Mouse (Mus musculus) stomach, embryonic 14.5 days (tissue): ENCODE data around the gene Tns1. TPM values are rescaled to one million over a fixed set of nuclear protein-coding genes. Genes with fewer than 3 reads are reported as not detected.

Experiments used
- ATAC-seq: fragments of 200-750 bp; cut with Nextera tagmentation; 2 replicates; pipeline ENCODE4 v1.8.0; 2017; ENCODE audit warnings: low read depth, moderate TSS enrichment; ENCODE audit not compliant: insufficient number of reproducible peaks, insufficient read depth, low FRiP score
- H3K27ac ChIP-seq: fragments of 300-500 bp; sonication (generic); 2 replicates; pipeline ENCODE4 v1.5.1; 2014; ENCODE audit warnings: mild to moderate bottlenecking, low read length, moderate library complexity, mixed read lengths
- H3K27me3 ChIP-seq: fragments of 300-500 bp; sonication (generic); 2 replicates; pipeline ENCODE4 v1.6.1; 2014; ENCODE audit warnings: low read length, control low read depth, mixed read lengths; ENCODE audit not compliant: control insufficient read depth, insufficient read depth
- H3K36me3 ChIP-seq: fragments of 300-500 bp; sonication (generic); 2 replicates; pipeline ENCODE4 v1.6.1; 2014; ENCODE audit warnings: mild to moderate bottlenecking, control low read depth, low read length, moderate library complexity, mixed read lengths; ENCODE audit not compliant: control insufficient read depth, insufficient read depth
- H3K4me1 ChIP-seq: fragments of 300-500 bp; sonication (generic); 2 replicates; pipeline ENCODE4 v1.6.1; 2014; ENCODE audit warnings: low read length, control low read depth, mixed read lengths; ENCODE audit not compliant: control insufficient read depth, insufficient read depth
- H3K4me2 ChIP-seq: fragments of 300-500 bp; sonication (generic); replicated peaks from 2 replicates; pipeline ENCODE4 v1.6.1; 2014; ENCODE audit warnings: low read depth, low read length, control low read depth
- H3K4me3 ChIP-seq: fragments of 300-500 bp; sonication (generic); 2 replicates; pipeline ENCODE4 v1.5.1; 2014; ENCODE audit warnings: low read depth, low read length, control low read depth
- H3K9ac ChIP-seq: fragments of 300-500 bp; sonication (generic); replicated peaks from 2 replicates; pipeline ENCODE4 v1.6.1; 2014; ENCODE audit warnings: low read depth, mild to moderate bottlenecking, control low read depth, low read length, moderate library complexity, mixed read lengths
- H3K9me3 ChIP-seq: fragments of 300-500 bp; sonication (generic); 2 replicates; pipeline ENCODE4 v1.6.1; 2016; ENCODE audit warnings: low read depth, low read length, control low read depth; ENCODE audit not compliant: control insufficient read depth
- WGBS: fragments of 180-500 bp; shearing (Covaris S2); extraction: QIAGEN DNeasy Blood & Tissue Kit; methylation state at CpG from one replicate; pipeline ENCODE4 v1.1.7; 2014; 5-methylcytosine and 5-hydroxymethylcytosine counted together
- polyA plus RNA-seq: library from polyadenylated mRNA; unstranded; fragments of >200 nt; fragmentation: Nextera tagmentation; extraction: Ambion mirVana; gene quantifications from 2 replicates; pipeline ENCODE4 v1.2.1, GENCODE M21; 2014

Gene Tns1
- polyA plus RNA-seq, 1 experiment from 2014 or later: 35.3 TPM

GRCm38 (mm10) chr1:74099001-74099435, 25.2 kb downstream of the Tns1 start:
- Histone ChIP-seq H3K9ac (peak overlapping the region; percentile 48), H3K27ac (peak overlapping the region; percentile 48; the same call in 1 of the 2 replicates), H3K36me3 (no peaks in the 10 kb centered on the region), H3K27me3 (peaks cover 15% of the 10 kb centered on the region; the same call in 1 of the 2 replicates), H3K4me2 (peak overlapping the region; percentile 96), H3K4me3 (peak overlapping the region; percentile 51), H3K4me1 (peaks cover 28% of the 10 kb centered on the region), H3K9me3 (no peaks in the 10 kb centered on the region)
- 0 out of 2 replicates have a peak, but pooled peaks have one; percentile 35 for ATAC-seq
- WGBS: under 1% methylated on average over 13 of the region's 14 CpGs

- peaks cover 21% of the 10 kb centered on the region for H3K4me1 ChIP-seq
- H3K4me2 ChIP-seq: peak overlapping the region; percentile 96
- ATAC-seq: peak; percentile 30
- peak overlapping the region; percentile 48 for H3K9ac ChIP-seq
- H3K9me3 ChIP-seq: no peaks in the 10 kb centered on the region
- H3K36me3 ChIP-seq: no peaks in the 10 kb centered on the region
- peak overlapping the region; percentile 51 for H3K4me3 ChIP-seq
- peak overlapping the region; percentile 48; the same call in 1 of the 2 replicates for H3K27ac ChIP-seq
- peaks cover 15% of the 10 kb centered on the region; the same call in 1 of the 2 replicates for H3K27me3 ChIP-seq
- under 1% methylated on average over 58 of the region's 58 CpGs for WGBS
Measured at GRCm38 (mm10) chr1:74098004-74099000, 25.9 kb downstream of the Tns1 start.

GRCm38 (mm10) chr1:74095728-74096127, 28.5 kb downstream of the Tns1 start:
- Histone ChIP-seq H3K36me3 (no peaks in the 10 kb centered on the region), H3K4me1 (peaks cover 36% of the 10 kb centered on the region), H3K9me3 (no peaks in the 10 kb centered on the region), H3K4me2 (no peak overlapping the region), H3K27ac (no peak overlapping the region), H3K27me3 (peaks cover 15% of the 10 kb centered on the region; the same call in 1 of the 2 replicates), H3K4me3 (no peak overlapping the region), H3K9ac (no peak overlapping the region)
- ATAC-seq: no peak
- WGBS: 53% methylated on average over 3 of the region's 3 CpGs

- WGBS: 50% methylated on average over 6 of the region's 6 CpGs
- peaks cover 36% of the 10 kb centered on the region for H3K4me1 ChIP-seq
- ATAC-seq: no peak
Measured at GRCm38 (mm10) chr1:74095296-74095695, 29.0 kb downstream of the Tns1 start.

DNA sequence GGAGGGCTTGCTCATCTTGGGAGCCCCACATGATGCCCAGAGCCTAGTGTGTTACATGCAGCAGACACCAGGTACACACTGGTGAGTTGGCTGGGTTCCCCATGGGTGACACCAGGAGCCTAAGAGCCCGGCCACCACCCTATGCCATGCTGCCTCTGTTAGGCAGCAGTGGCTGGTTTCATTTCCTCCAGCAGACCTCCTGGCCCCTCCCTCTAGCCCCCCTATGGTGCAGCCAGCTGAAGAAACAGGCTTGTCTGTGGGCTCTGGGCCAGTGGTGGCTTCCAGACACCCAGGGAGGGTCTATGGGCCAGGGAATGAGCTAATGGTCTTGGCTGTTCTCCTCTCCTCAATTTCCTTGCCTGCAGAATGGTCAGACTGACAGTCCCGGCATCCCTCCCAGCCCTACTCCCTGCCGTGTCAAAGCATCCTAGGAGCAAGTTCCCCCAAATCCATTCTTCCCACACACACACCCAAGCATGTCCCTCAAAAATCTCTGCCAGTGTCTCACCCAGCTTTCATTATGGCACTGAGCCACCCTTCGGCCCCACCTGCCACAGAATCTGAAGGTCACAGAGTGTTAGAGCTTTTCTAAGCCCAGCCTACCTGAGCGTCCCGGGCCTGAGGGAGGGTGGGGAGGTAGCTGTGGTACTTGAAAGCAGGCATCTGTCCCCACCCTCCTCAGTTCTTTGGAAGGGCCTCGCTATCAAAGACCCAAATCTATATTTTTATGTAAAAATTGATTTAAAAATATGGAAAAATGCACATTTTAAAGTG, 29.6 kb downstream of the Tns1 start:
- peaks cover 15% of the 10 kb centered on the region; the same call in 1 of the 2 replicates for H3K27me3 ChIP-seq
- H3K4me3 ChIP-seq: no peak overlapping the region
- no peak overlapping the region for H3K4me2 ChIP-seq
- WGBS: 35% methylated on average over 7 of the region's 7 CpGs
- no peaks in the 10 kb centered on the region for H3K9me3 ChIP-seq
- no peak overlapping the region for H3K27ac ChIP-seq
- peaks cover 36% of the 10 kb centered on the region for H3K4me1 ChIP-seq
- ATAC-seq: no peak
- no peaks in the 10 kb centered on the region for H3K36me3 ChIP-seq
- H3K9ac ChIP-seq: no peak overlapping the region

More at GRCm38 (mm10) chr1:74095296-74095695, 29.0 kb downstream of the Tns1 start:
- no peak overlapping the region for H3K4me2 ChIP-seq
- no peaks in the 10 kb centered on the region for H3K9me3 ChIP-seq
- no peaks in the 10 kb centered on the region for H3K36me3 ChIP-seq
- H3K27me3 ChIP-seq: peaks cover 15% of the 10 kb centered on the region; the same call in 1 of the 2 replicates
- H3K27ac ChIP-seq: no peak overlapping the region
- H3K4me3 ChIP-seq: no peak overlapping the region
- no peak overlapping the region for H3K9ac ChIP-seq

- Histone ChIP-seq H3K36me3 (no peaks in the 10 kb centered on the region), H3K27ac (no peak overlapping the region), H3K9ac (no peak overlapping the region), H3K27me3 (peaks cover 15% of the 10 kb centered on the region; the same call in 1 of the 2 replicates), H3K4me3 (no peak overlapping the region), H3K9me3 (no peaks in the 10 kb centered on the region), H3K4me2 (no peak overlapping the region), H3K4me1 (peaks cover 26% of the 10 kb centered on the region)
- ATAC-seq: no peak
- 78% methylated on average over 5 of the region's 5 CpGs for WGBS
Measured at GRCm38 (mm10) chr1:74093447-74093846, 30.8 kb downstream of the Tns1 start.

GRCm38 (mm10) chr1:74092242-74092641, 32.0 kb downstream of the Tns1 start:
- H3K27me3 ChIP-seq: peaks cover 9% of the 10 kb centered on the region; the same call in 1 of the 2 replicates
- ATAC-seq: no peak
- no peaks in the 10 kb centered on the region for H3K36me3 ChIP-seq
- peak overlapping the region; percentile 58; the same call in 1 of the 2 replicates for H3K27ac ChIP-seq
- 66% methylated on average over 10 of the region's 10 CpGs for WGBS
- H3K4me3 ChIP-seq: no peak overlapping the region
- no peaks in the 10 kb centered on the region for H3K9me3 ChIP-seq
- peaks cover 23% of the 10 kb centered on the region for H3K4me1 ChIP-seq
- H3K9ac ChIP-seq: no peak overlapping the region
- no peak overlapping the region for H3K4me2 ChIP-seq
